9 mouse cellular contexts compared by ENCODE assay signal in genomic region chr14:99366281-99366987, GRCm38 (mm10).
DNase-seq lines count a peak whose midpoint lies in the region; ATAC-seq lines count a peak whose summit lies in the region.
"Had no signal": no experiment of that assay in that cellular context is flagged by ENCODE, and none has a peak within 500 bp of the region (broad histone marks: within the 10 kb centered on the region; RNA-seq: fewer than 3 reads in every experiment).

No protein-coding gene starts in this region.

- H3K4me1 ChIP-seq in heart, embryonic 15.5 days (replicated peaks) = peaks cover 13% of the 10 kb centered on the region
- H3K4me1 ChIP-seq in midbrain, embryonic 16.5 days (ENCODE audit: control insufficient read depth, insufficient read depth, low read length) = peaks cover 12% of the 10 kb centered on the region; the same call in 1 of the 2 replicates

- H3K4me3 ChIP-seq in heart, embryonic 15.5 days = peak overlapping the region; percentile 37
- peak overlapping the region; percentile 24 for H3K4me3 ChIP-seq in midbrain, embryonic 16.5 days (ENCODE audit: low read depth, low read length)

- no peak overlapping the region for H3K9ac ChIP-seq in heart, embryonic 15.5 days
- H3K9ac ChIP-seq in midbrain, embryonic 16.5 days (ENCODE audit: low read depth, low read length) = peak overlapping the region; percentile 39

- peak overlapping the region; percentile 62 for H3K4me2 ChIP-seq in heart, embryonic 15.5 days
- H3K4me2 ChIP-seq in midbrain, embryonic 16.5 days (ENCODE audit: low read length) = peak overlapping the region; percentile 52

- H3K27me3 ChIP-seq in heart, embryonic 15.5 days = no peaks in the 10 kb centered on the region
- H3K27me3 ChIP-seq in midbrain, embryonic 16.5 days (ENCODE audit: control insufficient read depth, insufficient read depth, low read depth, low read length) = no peaks in the 10 kb centered on the region

- no peak for DNase-seq in frontal cortex, postnatal 14 days (ENCODE audit: low spot score in 2 of 2)
- peak; percentile 1 to 3 for DNase-seq in kidney, postnatal 36 days
- DNase-seq in B cell, adult 2 months = no peak
- DNase-seq in Muller cell, postnatal 12 days (ENCODE audit: inconsistent ontology term) = no peak
- no peak for DNase-seq in ovary, adult 18-20 months (ENCODE audit: low spot score)
- DNase-seq: left cerebral cortex, postnatal 4 days had no signal

- no peak overlapping the region for H3K27ac ChIP-seq in heart, embryonic 15.5 days
- H3K27ac ChIP-seq in midbrain, embryonic 16.5 days (ENCODE audit: low read length) = no peak overlapping the region

- no peaks in the 10 kb centered on the region for H3K36me3 ChIP-seq in heart, embryonic 15.5 days
- no peaks in the 10 kb centered on the region for H3K36me3 ChIP-seq in midbrain, embryonic 16.5 days (ENCODE audit: control insufficient read depth, insufficient read depth, low read length)

- H3K9me3 ChIP-seq in heart, embryonic 15.5 days (replicated peaks) = no peaks in the 10 kb centered on the region
- H3K9me3 ChIP-seq in midbrain, embryonic 16.5 days (replicated peaks; ENCODE audit: control insufficient read depth, low read length, poor library complexity, severe bottlenecking) = no peaks in the 10 kb centered on the region

- 41% methylated on average over 21 of the region's 21 CpGs for WGBS in heart, embryonic 15.5 days
- 13% methylated on average over 21 of the region's 21 CpGs for WGBS in midbrain, embryonic 16.5 days

- 0 out of 2 replicates have a peak, but pooled peaks have one; percentile 13 for ATAC-seq in frontal cortex, adult (ENCODE audit: low TSS enrichment)
- peak; percentile 53 for ATAC-seq in heart, embryonic 15.5 days (replicated peaks; ENCODE audit: insufficient number of reproducible peaks, insufficient read depth, low FRiP score, low read depth)
- peak; percentile 86 for ATAC-seq in midbrain, embryonic 16.5 days

Comparison
In these comparisons a context has a peak if more than half of its experiments do, and no peak if none do; other contexts are left out.
1. ATAC-seq: peak in every context shown above with its lines; median percentile 86 in midbrain, embryonic 16.5 days; 53 in heart, embryonic 15.5 days; 13 in frontal cortex, adult.
2. DNase-seq: peak in kidney, postnatal 36 days (2 of 2); none in frontal cortex, postnatal 14 days (0 of 2), B cell, adult 2 months (0 of 2), Muller cell, postnatal 12 days (single experiment) and ovary, adult 18-20 months (single experiment).